Mouse (Mus musculus) MEL (cell line): ENCODE measurements at regions not wholly inside any gene's neighbourhood (a gene's known extent, or its start where the extent isn't known, plus 50 kb on each side); places are given as distances from the start of the nearest gene placed in this dataset.
A peak's percentile ranks its signal among the peaks of the same experiment; 100 is the strongest.

Experiments used
- CTCF ChIP-seq, 3 experiments: IDR thresholded peaks in 2 of 3; conservative IDR thresholded peaks in 1 of 3; 2 replicates each; pipeline ENCODE4 v1.5.1; 2011 to 2012; ENCODE audit warnings: low read length in 3 of 3, low read depth in 2 of 3, mild to moderate bottlenecking in 2 of 3, improper control_type of control experiment in 1 of 3, inconsistent platforms in 1 of 3, mixed read lengths in 1 of 3, moderate library complexity in 1 of 3; ENCODE audit not compliant: control insufficient read depth in 1 of 3, insufficient read depth in 1 of 3, poor library complexity in 1 of 3, severe bottlenecking in 1 of 3
- E2F4 ChIP-seq: IDR thresholded peaks from 2 replicates; pipeline ENCODE4 v1.6.1; 2011; ENCODE audit warnings: low read depth, low read length, improper control_type of control experiment, borderline replicate concordance
- EP300 ChIP-seq, 2 experiments: IDR thresholded peaks; 2 replicates each; pipeline ENCODE4 v1.6.1; 2011; ENCODE audit warnings: improper control_type of control experiment in 2 of 2, low read length in 2 of 2, low read depth in 1 of 2, mild to moderate bottlenecking in 1 of 2
- MYC ChIP-seq: IDR thresholded peaks from 2 replicates; pipeline ENCODE4 v1.6.1; 2011; ENCODE audit warnings: low read depth, mild to moderate bottlenecking, low read length, improper control_type of control experiment, moderate library complexity
- SIN3A ChIP-seq: IDR thresholded peaks from 2 replicates; pipeline ENCODE4 v1.6.1; 2012; ENCODE audit warnings: low read length, improper control_type of control experiment, inconsistent platforms

DNA sequence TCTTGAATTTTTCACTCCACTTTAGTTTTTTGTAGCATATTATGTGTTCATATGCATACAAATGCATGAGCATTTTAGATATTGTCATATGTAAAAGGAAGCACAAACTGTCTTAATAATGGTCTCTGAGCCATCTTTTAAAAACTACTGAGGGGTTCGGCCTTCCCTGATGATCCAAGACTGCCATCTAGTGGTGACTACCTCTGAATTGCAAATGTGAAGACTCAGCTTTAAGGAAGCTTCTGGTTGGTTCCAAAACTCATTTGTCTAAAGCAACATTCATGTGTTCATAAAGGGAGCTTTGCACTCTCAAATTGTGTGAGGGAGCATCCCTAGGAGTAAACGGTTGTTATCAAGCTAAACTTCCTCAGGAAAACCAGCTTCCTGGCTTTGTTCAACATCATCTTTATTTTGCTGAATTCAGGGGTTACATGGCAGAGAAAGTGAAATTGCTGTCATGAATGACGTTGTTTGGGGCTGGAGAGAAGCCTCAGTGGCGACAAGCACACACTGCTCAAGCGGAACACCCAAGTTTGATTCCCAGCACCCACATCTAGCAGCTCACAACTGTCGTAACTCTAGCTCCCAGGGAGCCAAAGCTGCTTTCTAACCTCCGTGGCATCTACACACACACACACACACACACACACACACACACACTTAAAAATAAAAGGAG is 69.0 kb upstream of the N6amt1 start:
- TF ChIP-seq CTCF (IDR thresholded peaks at IDR 0.05 in 2 of 3, conservative IDR thresholded peaks at IDR 0.05 in 1 of 3; ENCODE audit: control insufficient read depth in 1 of 3, insufficient read depth in 1 of 3, low read depth in 2 of 3, low read length in 3 of 3, poor library complexity in 1 of 3, severe bottlenecking in 1 of 3) (peak; percentile 61 to 82 (median 79)), SIN3A (no peak), MYC (no peak), EP300 (IDR thresholded peaks at IDR 0.05; ENCODE audit: low read depth in 1 of 2, low read length in 2 of 2) (no peak), E2F4 (no peak)
